Comparison of ENCODE assay signal across 8 mouse cellular contexts in genomic region chr6:137649528-137649927, GRCm38 (mm10). TPM values are rescaled to one million over a fixed set of nuclear protein-coding genes. Genes with fewer than 3 reads are reported as not detected.
A peak's percentile ranks its signal among the peaks of the same experiment; 100 is the strongest.
DNase-seq lines count a peak whose midpoint lies in the region; ATAC-seq and TF ChIP-seq lines count a peak whose summit lies in the region.

No protein-coding gene starts in this region.

- peaks cover 10% of the 10 kb centered on the region; the same call in 1 of the 2 replicates for H3K27me3 ChIP-seq in intestine, embryonic 14.5 days (replicated peaks; ENCODE audit: control insufficient read depth, insufficient read depth, low read length)
- peaks cover 4% of the 10 kb centered on the region for H3K27me3 ChIP-seq in neural tube, embryonic 12.5 days (replicated peaks)

- peak overlapping the region; percentile 81; the same call in 1 of the 2 replicates for H3K27ac ChIP-seq in layer of hippocampus, adult 2 months
- no peak overlapping the region for H3K27ac ChIP-seq in intestine, embryonic 14.5 days (ENCODE audit: low read depth)
- H3K27ac ChIP-seq in neural tube, embryonic 12.5 days: no peak overlapping the region

- WGBS in intestine, embryonic 14.5 days: 25% methylated on average over 5 of the region's 7 CpGs
- WGBS in neural tube, embryonic 12.5 days: 22% methylated on average over 7 of the region's 7 CpGs

- H3K9me3 ChIP-seq in intestine, embryonic 14.5 days (ENCODE audit: control insufficient read depth, low read length): peaks cover 5% of the 10 kb centered on the region; the same call in 1 of the 2 replicates
- no peaks in the 10 kb centered on the region for H3K9me3 ChIP-seq in neural tube, embryonic 12.5 days

- H3K36me3 ChIP-seq in intestine, embryonic 14.5 days (ENCODE audit: control insufficient read depth, insufficient read depth, low read length): no peaks in the 10 kb centered on the region
- H3K36me3 ChIP-seq in neural tube, embryonic 12.5 days: no peaks in the 10 kb centered on the region

- H3K4me1 ChIP-seq in intestine, embryonic 14.5 days (replicated peaks; ENCODE audit: control insufficient read depth, insufficient read depth, low read length): peaks cover 6% of the 10 kb centered on the region; the same call in 1 of the 2 replicates
- peaks cover 13% of the 10 kb centered on the region; the same call in 1 of the 2 replicates for H3K4me1 ChIP-seq in neural tube, embryonic 12.5 days

- H3K9ac ChIP-seq in intestine, embryonic 14.5 days (ENCODE audit: low read length): no peak overlapping the region; the same call in 1 of the 2 replicates
- H3K9ac ChIP-seq in neural tube, embryonic 12.5 days: peak overlapping the region; percentile 65; the same call in 1 of the 2 replicates

- peak overlapping the region; percentile 80 for H3K4me3 ChIP-seq in layer of hippocampus, adult 2 months
- peak overlapping the region; percentile 81 for H3K4me3 ChIP-seq in intestine, embryonic 14.5 days (ENCODE audit: low read depth, low read length)
- peak overlapping the region; percentile 73 for H3K4me3 ChIP-seq in neural tube, embryonic 12.5 days

- ATAC-seq in intestine, embryonic 14.5 days (replicated peaks; ENCODE audit: low FRiP score, low TSS enrichment, low read depth): peak; percentile 68; the same call in 1 of the 2 replicates
- peak; percentile 51 for ATAC-seq in neural tube, embryonic 12.5 days (ENCODE audit: low FRiP score, low read depth)

- DNase-seq in layer of hippocampus, adult 2 months (ENCODE audit: low spot score in 2 of 2): no peak
- no peak for DNase-seq in layer of hippocampus, postnatal 25 days (ENCODE audit: extremely low spot score in 1 of 2, low spot score in 1 of 2)
- DNase-seq in cerebellum, postnatal 25 days: peak; percentile 46 to 50
- DNase-seq in intestine, embryonic 14.5 days (ENCODE audit: low spot score): no peak
- no peak for DNase-seq in right cerebral cortex, adult 2 months (ENCODE audit: low spot score in 2 of 2)
- no peak for DNase-seq in spleen, postnatal 4 days (ENCODE audit: low spot score in 2 of 2)
- no peak for DNase-seq in spleen, postnatal 36 days (ENCODE audit: low spot score in 2 of 2)

- peak overlapping the region; percentile 81 for H3K4me2 ChIP-seq in intestine, embryonic 14.5 days (ENCODE audit: low read length)
- H3K4me2 ChIP-seq in neural tube, embryonic 12.5 days (replicated peaks): peak overlapping the region; percentile 100

- no peak for TF ChIP-seq CTCF in layer of hippocampus, adult 2 months (conservative IDR thresholded peaks at IDR 0.05)

RNA-seq across cellular contexts. Expression of gene Eps8, which starts 5.1 kb away (rescaled TPM):
- 10 to 100 TPM; 42.3 to 44.9 TPM for total RNA-seq in layer of hippocampus, adult 2 months (2021)
- total RNA-seq in layer of hippocampus, postnatal 25 days (2021): 10 to 100 TPM; 47.7 to 49.5 TPM
- 52.3 and 61.3 TPM in 2 replicates for polyA plus RNA-seq in intestine, embryonic 14.5 days (2014; fragmentation: Nextera tagmentation; extraction: Ambion mirVana)
- polyA plus RNA-seq in neural tube, embryonic 12.5 days (2016; fragmentation: Nextera tagmentation; extraction: Ambion mirVana): 8.4 and 8.5 TPM in 2 replicates

Comparison
In these comparisons a context has a peak if more than half of its experiments do, and no peak if none do; other contexts are left out.
1. DNase-seq: peak in cerebellum, postnatal 25 days (2 of 2); none in layer of hippocampus, adult 2 months (0 of 2), layer of hippocampus, postnatal 25 days (0 of 2), intestine, embryonic 14.5 days (single experiment), right cerebral cortex, adult 2 months (0 of 2), spleen, postnatal 4 days (0 of 2) and spleen, postnatal 36 days (0 of 2).
2. Peak in every context shown above with its lines, with median percentiles within 50 percentile points of each other: H3K4me3 ChIP-seq.